Mouse (Mus musculus) bone marrow, adult 2 months (tissue): ENCODE results near the gene Senp3.

Experiments
- CTCF ChIP-seq: fragments of 200-500 bp; IDR thresholded peaks from 2 replicates; pipeline ENCODE4 v1.5.1; 2011; ENCODE audit warnings: low read length, control low read depth; ENCODE audit not compliant: control insufficient read depth, insufficient read depth
- POLR2A ChIP-seq: fragments of 200-500 bp; IDR thresholded peaks from 2 replicates; pipeline ENCODE4 v1.6.1; 2011; ENCODE audit warnings: low read depth, mild to moderate bottlenecking, control low read depth, low read length, borderline replicate concordance; ENCODE audit not compliant: control insufficient read depth

- no peak for TF ChIP-seq CTCF
- TF ChIP-seq POLR2A, result no peak
These were observed 440 bp upstream of the Senp3 start for GRCm38 (mm10) chr11:69682209-69682839.
